Mouse (Mus musculus) ES-E14 (cell line): ENCODE results near the gene Plac9a. TPM values are rescaled to one million over a fixed set of nuclear protein-coding genes. Genes with fewer than 3 reads are reported as not detected.
A peak's percentile ranks its signal among the peaks of the same experiment; 100 is the strongest.

Source experiments
- DNase-seq: peaks from one replicate; pipeline ENCODE4 v3.0.0-alpha.2; 2013; ENCODE audit warnings: low read depth, low spot score
- H3K27ac ChIP-seq: 2 replicates; pipeline ENCODE4 v1.5.1; 2012; ENCODE audit warnings: low read depth, mild to moderate bottlenecking, low read length, moderate library complexity, mixed read lengths; ENCODE audit not compliant: poor library complexity, insufficient read depth, severe bottlenecking
- H3K36me3 ChIP-seq: 2 replicates; pipeline ENCODE4 v1.6.1; 2012; ENCODE audit warnings: mild to moderate bottlenecking, low read length, moderate library complexity, mixed read lengths; ENCODE audit not compliant: control insufficient read depth, poor library complexity, insufficient read depth, severe bottlenecking
- H3K4me1 ChIP-seq, 2 experiments: fragments of 150-350 bp in 1 of 2; sonication (generic) in 1 of 2; 2 replicates each; pipeline ENCODE4 v1.6.1; 2012; ENCODE audit warnings: low read length in 2 of 2, mild to moderate bottlenecking in 1 of 2, mixed read lengths in 1 of 2; ENCODE audit not compliant: control insufficient read depth in 2 of 2, insufficient read depth in 2 of 2, poor library complexity in 1 of 2
- H3K4me3 ChIP-seq, 2 experiments: fragments of 150-350 bp in 1 of 2; sonication (generic) in 1 of 2; 2 replicates each; pipeline ENCODE4 v1.5.1; 2012; ENCODE audit warnings: low read length in 2 of 2, low read depth in 1 of 2, mild to moderate bottlenecking in 1 of 2, mixed read lengths in 1 of 2; ENCODE audit not compliant: insufficient read depth in 1 of 2, poor library complexity in 1 of 2, severe bottlenecking in 1 of 2
- H3K9ac ChIP-seq: 2 replicates; pipeline ENCODE4 v1.6.1; 2012; ENCODE audit warnings: low read depth, mild to moderate bottlenecking, low read length, mixed read lengths; ENCODE audit not compliant: poor library complexity, insufficient read depth, severe bottlenecking
- H3K9me3 ChIP-seq: fragments of 150-350 bp; sonication (generic); 2 replicates; pipeline ENCODE4 v1.6.1; 2012; ENCODE audit warnings: low read depth, mild to moderate bottlenecking, low read length; ENCODE audit not compliant: control insufficient read depth, insufficient read depth
- CHD2 ChIP-seq: IDR thresholded peaks from 2 replicates; pipeline ENCODE4 v1.6.1; 2014; ENCODE audit warnings: mild to moderate bottlenecking, low read depth, low read length, inconsistent platforms
- HCFC1 ChIP-seq: IDR thresholded peaks from 2 replicates; pipeline ENCODE4 v1.6.1; 2012; ENCODE audit warnings: low read length, inconsistent platforms, borderline replicate concordance; ENCODE audit not compliant: insufficient read depth
- MAFK ChIP-seq: IDR thresholded peaks from 2 replicates; pipeline ENCODE4 v1.6.1; 2014; ENCODE audit warnings: mild to moderate bottlenecking, low read depth, low read length, inconsistent platforms; ENCODE audit not compliant: insufficient read depth
- ZC3H11A ChIP-seq: IDR thresholded peaks from 2 replicates; pipeline ENCODE4 v1.6.1; 2012; ENCODE audit warnings: low read depth, mild to moderate bottlenecking, inconsistent platforms, low read length, borderline replicate concordance
- ZNF384 ChIP-seq: IDR thresholded peaks from 2 replicates; pipeline ENCODE4 v1.6.1; 2012; ENCODE audit warnings: low read depth, low read length, inconsistent platforms
- in situ Hi-C, 2 experiments: fragments of 600-800 bp; cut with MboI; formaldehyde crosslinking; loops; one replicate each; pipeline ENCODE4 v1.15.1; 2025; ENCODE audit warnings: low sequenced_read_pairs in 2 of 2, inconsistent platforms in 1 of 2; ENCODE audit not compliant: unreplicated experiment in 2 of 2
- total RNA-seq: library from RNA; depleted of rRNA; stranded (reverse); fragments of 300-350 nt; gene quantifications from 2 replicates; pipeline ENCODE4 v1.2.3, GENCODE M21; 2012

Plac9a gene
- total RNA-seq, 1 experiment, result 6.5 TPM

DNA sequence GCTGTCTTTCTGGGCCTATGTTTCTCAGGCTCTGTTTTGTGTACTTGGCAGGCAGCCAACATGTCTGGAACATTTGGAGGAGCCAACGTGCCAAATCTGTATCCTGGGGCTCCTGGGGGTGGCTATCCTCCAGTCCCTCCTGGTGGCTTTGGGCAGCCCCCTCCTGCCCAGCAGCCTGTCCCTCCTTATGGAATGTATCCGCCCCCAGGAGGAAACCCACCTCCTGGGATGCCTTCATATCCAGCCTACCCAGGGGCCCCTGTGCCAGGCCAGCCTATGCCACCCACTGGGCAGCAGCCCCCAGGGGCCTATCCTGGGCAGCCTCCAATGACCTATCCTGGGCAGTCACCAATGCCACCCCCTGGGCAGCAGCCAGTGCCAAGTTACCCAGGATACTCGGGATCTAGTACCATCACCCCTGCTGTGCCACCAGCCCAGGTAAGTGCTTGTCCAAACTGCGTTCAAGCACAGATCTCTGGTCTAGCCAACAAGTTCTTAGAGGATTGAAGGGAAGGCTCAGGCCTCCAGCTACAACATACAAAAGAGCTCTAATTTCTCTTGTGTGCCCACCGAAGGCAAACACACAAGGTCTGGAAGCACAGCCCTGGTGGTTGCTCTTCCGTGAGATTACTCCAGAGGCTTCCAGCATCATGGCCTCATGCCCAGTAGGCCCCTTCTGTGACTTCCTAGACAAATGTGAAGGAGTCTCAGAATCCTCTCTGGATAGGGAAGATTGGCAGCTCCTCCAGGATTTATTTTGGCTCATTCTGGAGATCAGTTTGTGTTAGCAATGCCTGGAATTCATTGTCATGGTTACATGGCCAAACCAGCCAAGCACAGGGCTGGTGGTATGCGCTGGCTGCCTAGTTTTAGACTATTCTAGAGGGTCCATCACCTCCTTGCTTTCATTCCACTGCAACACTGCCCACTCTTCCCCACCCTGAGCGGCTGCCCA, 30.2 kb downstream of the Plac9a start:
- no peak overlapping the region for H3K27ac ChIP-seq
- no peak overlapping the region for H3K4me3 ChIP-seq
- H3K9ac ChIP-seq, result no peak overlapping the region
- DNase-seq, result no peak
- TF ChIP-seq HCFC1, result no peak
- no peak for TF ChIP-seq ZNF384
- peaks cover 5 to 19% of the 10 kb centered on the region in 2 experiments; a peak in 3 of 4 replicates for H3K4me1 ChIP-seq
- in situ Hi-C loops, result no loop called here
- peaks cover 33% of the 10 kb centered on the region for H3K36me3 ChIP-seq
- no peaks in the 10 kb centered on the region for H3K9me3 ChIP-seq

DNA sequence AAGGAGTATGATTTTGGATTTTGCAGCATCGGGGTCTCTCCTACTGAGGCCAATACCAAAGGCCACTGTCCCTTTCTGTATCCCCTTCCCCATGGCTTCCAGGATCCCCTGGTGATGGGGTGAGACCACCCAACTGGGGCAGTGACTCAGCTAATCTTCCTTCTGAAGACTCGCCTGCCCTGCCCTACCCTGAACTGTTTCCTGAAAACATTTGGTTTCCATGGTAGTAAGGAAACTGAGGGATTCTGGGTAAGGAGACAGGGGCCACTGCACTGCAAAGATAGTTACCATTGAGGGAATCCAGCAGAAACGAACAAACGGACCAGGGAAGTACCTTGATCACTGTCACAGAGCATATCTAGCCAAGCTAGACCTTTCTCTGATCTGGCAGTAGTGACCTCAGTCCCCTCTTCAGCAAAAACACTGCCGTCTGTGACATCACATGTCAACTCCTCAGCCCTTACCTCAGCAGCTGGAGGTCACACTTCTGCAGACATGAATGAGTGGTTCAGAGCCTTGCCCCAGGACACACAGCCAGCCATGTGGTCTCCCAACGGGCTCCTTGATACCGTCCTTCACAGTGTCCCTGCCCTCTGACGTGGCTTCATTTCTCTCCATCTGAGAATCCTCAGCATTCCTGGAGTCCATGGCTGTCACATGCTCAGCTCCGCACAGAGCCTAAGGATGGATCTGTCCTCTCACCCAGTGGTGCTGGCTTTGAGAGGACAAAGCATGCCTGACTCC, 33.6 kb downstream of the Plac9a start:
- Histone ChIP-seq H3K9me3 (no peaks in the 10 kb centered on the region), H3K4me3 (no peak overlapping the region), H3K4me1 (peaks cover 5 to 28% of the 10 kb centered on the region in 2 experiments; a peak in 3 of 4 replicates), H3K9ac (peak overlapping the region; percentile 41), H3K36me3 (peaks cover 29% of the 10 kb centered on the region), H3K27ac (peak overlapping the region; percentile 83; the same call in 1 of the 2 replicates)
- no peak for DNase-seq
- TF ChIP-seq CHD2, result no peak
- TF ChIP-seq MAFK, result peak; percentile 80
- in situ Hi-C loops, result no loop called here

DNA sequence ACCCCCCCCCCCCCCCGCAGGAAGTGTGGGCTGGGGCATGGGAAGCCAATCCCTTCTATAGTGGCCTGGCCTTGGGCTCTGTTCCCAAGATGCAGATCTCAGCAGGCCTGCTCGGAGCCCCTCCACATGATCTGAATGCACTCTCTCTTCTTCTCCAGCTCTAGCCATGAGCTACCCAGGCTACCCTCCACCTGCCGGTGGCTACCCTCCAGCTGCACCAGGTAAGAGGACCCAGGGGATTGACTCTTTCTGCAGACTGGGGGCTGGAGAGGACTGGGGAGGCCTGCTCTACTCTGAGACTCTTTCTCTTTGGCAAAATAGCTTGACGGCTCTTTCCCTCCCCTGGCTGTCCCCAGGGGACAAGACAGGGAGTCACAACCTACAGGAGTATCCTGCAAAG, 34.2 kb downstream of the Plac9a start:
- H3K9me3 ChIP-seq, result no peaks in the 10 kb centered on the region
- no peak for DNase-seq
- peak overlapping the region; percentile 41; the same call in 1 of the 2 replicates for H3K9ac ChIP-seq
- peak overlapping the region; percentile 83; the same call in 1 of the 2 replicates for H3K27ac ChIP-seq
- peaks cover 5 to 31% of the 10 kb centered on the region in 2 experiments; a peak in 3 of 4 replicates for H3K4me1 ChIP-seq
- TF ChIP-seq HCFC1 (no peak), MAFK (no peak), CHD2 (no peak), ZNF384 (no peak)
- no peak overlapping the region for H3K4me3 ChIP-seq
- H3K36me3 ChIP-seq, result peaks cover 23% of the 10 kb centered on the region; the same call in 1 of the 2 replicates
- in situ Hi-C loops, result no loop called here

DNA sequence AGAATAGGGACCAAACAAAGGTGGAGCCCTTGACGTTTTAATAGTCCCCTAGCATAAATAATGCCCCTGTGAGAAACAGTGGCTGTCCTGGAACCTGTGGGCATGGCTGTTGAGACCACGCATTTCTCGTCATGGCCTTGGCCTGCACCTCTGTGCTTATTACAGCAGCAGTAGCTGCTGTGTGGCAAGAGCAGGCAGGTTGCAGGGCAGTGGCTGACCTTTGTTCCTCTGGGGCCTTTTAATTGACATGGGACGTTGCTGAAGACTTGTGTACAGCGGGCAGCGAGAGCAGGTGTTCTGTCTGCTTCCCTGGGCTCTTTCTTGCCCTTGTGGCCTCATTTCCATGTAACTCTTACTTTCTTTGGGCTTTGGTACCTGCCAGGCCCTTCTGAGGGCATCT, 35.1 kb downstream of the Plac9a start:
- no peak for TF ChIP-seq HCFC1
- TF ChIP-seq MAFK, result no peak
- TF ChIP-seq CHD2, result no peak
- no peak for TF ChIP-seq ZNF384
- no peak for TF ChIP-seq ZC3H11A
- no peak overlapping the region for H3K27ac ChIP-seq
- peaks cover 15% of the 10 kb centered on the region; the same call in 1 of the 2 replicates for H3K36me3 ChIP-seq
- peaks cover 5 to 31% of the 10 kb centered on the region in 2 experiments; a peak in 3 of 4 replicates for H3K4me1 ChIP-seq
- no peak overlapping the region for H3K9ac ChIP-seq
- H3K4me3 ChIP-seq, result no peak overlapping the region
- DNase-seq, result no peak
- no peaks in the 10 kb centered on the region for H3K9me3 ChIP-seq
- in situ Hi-C loops, result no loop called here
